Comparison of ENCODE assay signal across 8 mouse cellular contexts in genomic region chr5:142928749-142929399, GRCm38 (mm10). TPM values are rescaled to one million over a fixed set of nuclear protein-coding genes. Genes with fewer than 3 reads are reported as not detected.
A peak's percentile ranks its signal among the peaks of the same experiment; 100 is the strongest.
DNase-seq lines count a peak whose midpoint lies in the region; ATAC-seq and TF ChIP-seq lines count a peak whose summit lies in the region.

No protein-coding gene starts in this region.

- H3K4me2 ChIP-seq in forebrain, embryonic 13.5 days: peak overlapping the region; percentile 55
- H3K4me2 ChIP-seq in heart, postnatal 0 days (ENCODE audit: low read depth, low read length): peak overlapping the region; percentile 59
- H3K4me2 ChIP-seq in neural tube, embryonic 12.5 days (replicated peaks): peak overlapping the region; percentile 64

- no peak overlapping the region for H3K27ac ChIP-seq in forebrain, embryonic 13.5 days
- peak overlapping the region; percentile 91 for H3K27ac ChIP-seq in heart, postnatal 0 days (ENCODE audit: low read depth)
- H3K27ac ChIP-seq in neural tube, embryonic 12.5 days: no peak overlapping the region

- 4% methylated on average over 35 of the region's 35 CpGs for WGBS in forebrain, embryonic 13.5 days
- 1% methylated on average over 35 of the region's 35 CpGs for WGBS in heart, postnatal 0 days
- WGBS in neural tube, embryonic 12.5 days: 4% methylated on average over 35 of the region's 35 CpGs

- peak overlapping the region; percentile 37 for H3K9ac ChIP-seq in forebrain, embryonic 13.5 days
- peak overlapping the region; percentile 57 for H3K9ac ChIP-seq in heart, postnatal 0 days (replicated peaks; ENCODE audit: low read depth, low read length)
- H3K9ac ChIP-seq in neural tube, embryonic 12.5 days: peak overlapping the region; percentile 61

- peaks cover 17% of the 10 kb centered on the region; the same call in 1 of the 2 replicates for H3K4me1 ChIP-seq in forebrain, embryonic 13.5 days
- peaks cover 27% of the 10 kb centered on the region for H3K4me1 ChIP-seq in heart, postnatal 0 days (ENCODE audit: control insufficient read depth, insufficient read depth)
- peaks cover 18% of the 10 kb centered on the region for H3K4me1 ChIP-seq in neural tube, embryonic 12.5 days

- peak; percentile 95 for DNase-seq in A20 (ENCODE audit: low read depth, low spot score)
- peak; percentile 76 to 83 for DNase-seq in adrenal gland, adult 18-20 months (ENCODE audit: low spot score in 2 of 2)
- peak; percentile 72 for DNase-seq in heart, postnatal 0 days (ENCODE audit: low spot score)
- peak; percentile 79 to 87 for DNase-seq in kidney, postnatal 25 days
- peak; percentile 91 to 93 for DNase-seq in lung, adult 18-20 months
- DNase-seq in testis, postnatal 14 days (ENCODE audit: low spot score): peak; percentile 62

- peak overlapping the region; percentile 30 for H3K4me3 ChIP-seq in forebrain, embryonic 13.5 days
- H3K4me3 ChIP-seq in heart, postnatal 0 days (ENCODE audit: low read depth, low read length): peak overlapping the region; percentile 52
- H3K4me3 ChIP-seq in neural tube, embryonic 12.5 days: peak overlapping the region; percentile 39

- ATAC-seq in forebrain, embryonic 13.5 days: peak; percentile 28; the same call in 1 of the 2 replicates
- peak; percentile 44 for ATAC-seq in heart, postnatal 0 days (ENCODE audit: insufficient read depth, low read depth)
- ATAC-seq in neural tube, embryonic 12.5 days (ENCODE audit: low FRiP score, low read depth): no peak

- no peak for TF ChIP-seq CTCF in heart, postnatal 0 days (IDR thresholded peaks at IDR 0.05; ENCODE audit: low read depth)

- H3K36me3 ChIP-seq in forebrain, embryonic 13.5 days (ENCODE audit: poor library complexity, severe bottlenecking): no peaks in the 10 kb centered on the region
- no peaks in the 10 kb centered on the region for H3K36me3 ChIP-seq in heart, postnatal 0 days (replicated peaks; ENCODE audit: control insufficient read depth, insufficient read depth, low read length)
- no peaks in the 10 kb centered on the region for H3K36me3 ChIP-seq in neural tube, embryonic 12.5 days

- H3K27me3 ChIP-seq in forebrain, embryonic 13.5 days: peaks cover 12% of the 10 kb centered on the region; the same call in 1 of the 2 replicates
- H3K27me3 ChIP-seq in heart, postnatal 0 days (ENCODE audit: control insufficient read depth, insufficient read depth, low read length): no peaks in the 10 kb centered on the region
- H3K27me3 ChIP-seq in neural tube, embryonic 12.5 days (replicated peaks): peaks cover 3% of the 10 kb centered on the region; the same call in 1 of the 2 replicates

- 0 out of 2 replicates have a peak, but pooled peaks have one; percentile 16 for TF ChIP-seq EP300 in heart, postnatal 0 days (IDR thresholded peaks at IDR 0.05; ENCODE audit: low read depth)

- H3K9me3 ChIP-seq in forebrain, embryonic 13.5 days (replicated peaks): no peaks in the 10 kb centered on the region
- no peaks in the 10 kb centered on the region for H3K9me3 ChIP-seq in heart, postnatal 0 days (replicated peaks; ENCODE audit: control insufficient read depth, low read length)
- H3K9me3 ChIP-seq in neural tube, embryonic 12.5 days: no peaks in the 10 kb centered on the region

RNA-seq across cellular contexts. Expression of gene Actb, which starts 22.3 kb away (rescaled TPM):
- total RNA-seq in adrenal gland, adult 18-20 months (2021): 1,000 to 10,000 TPM; 2,759 to 3,567 TPM
- 15,903 and 18,325 TPM in 2 replicates for polyA plus RNA-seq in forebrain, embryonic 13.5 days (2015; fragmentation: Nextera tagmentation; extraction: Ambion mirVana)
- 2,129 and 2,574 TPM in 2 replicates for total RNA-seq in heart, postnatal 0 days (2014; rRNA removed; ENCODE audit: low replicate concordance)
- polyA plus RNA-seq in heart, postnatal 0 days (2015; fragmentation: Nextera tagmentation; extraction: Ambion mirVana): 4,473 and 4,544 TPM in 2 replicates
- 13,231 and 15,185 TPM in 2 replicates for polyA plus RNA-seq in neural tube, embryonic 12.5 days (2016; fragmentation: Nextera tagmentation; extraction: Ambion mirVana)

RNA-seq across cellular contexts. Expression of gene Fscn1, which starts 31.3 kb away (rescaled TPM):
- total RNA-seq in adrenal gland, adult 18-20 months (2021): 10 to 100 TPM; 17.3 to 25.6 TPM
- 521 and 522 TPM in 2 replicates for polyA plus RNA-seq in forebrain, embryonic 13.5 days (2015; fragmentation: Nextera tagmentation; extraction: Ambion mirVana)
- total RNA-seq in heart, postnatal 0 days (2014; rRNA removed; ENCODE audit: low replicate concordance): 101 and 104 TPM in 2 replicates
- polyA plus RNA-seq in heart, postnatal 0 days (2015; fragmentation: Nextera tagmentation; extraction: Ambion mirVana): 77.9 and 78.7 TPM in 2 replicates
- 733 and 746 TPM in 2 replicates for polyA plus RNA-seq in neural tube, embryonic 12.5 days (2016; fragmentation: Nextera tagmentation; extraction: Ambion mirVana)

RNA-seq across cellular contexts. Expression of gene Fbxl18, which starts 33.7 kb away (rescaled TPM):
- 1 to 10 TPM; 8.0 to 9.5 TPM for total RNA-seq in adrenal gland, adult 18-20 months (2021)
- polyA plus RNA-seq in forebrain, embryonic 13.5 days (2015; fragmentation: Nextera tagmentation; extraction: Ambion mirVana): 30.7 and 35.1 TPM in 2 replicates
- 12.5 and 17.8 TPM in 2 replicates for total RNA-seq in heart, postnatal 0 days (2014; rRNA removed; ENCODE audit: low replicate concordance)
- polyA plus RNA-seq in heart, postnatal 0 days (2015; fragmentation: Nextera tagmentation; extraction: Ambion mirVana): 6.8 and 7.3 TPM in 2 replicates
- polyA plus RNA-seq in neural tube, embryonic 12.5 days (2016; fragmentation: Nextera tagmentation; extraction: Ambion mirVana): 20.7 and 27.6 TPM in 2 replicates
